Mouse (Mus musculus) stomach, postnatal 0 days (tissue): ENCODE data around the gene Kcnk12.

Experiments
- CTCF ChIP-seq: IDR thresholded peaks from 2 replicates; pipeline ENCODE4 v1.5.1; 2016; ENCODE audit warnings: antibody characterized with exemption, low read depth, mild to moderate bottlenecking, moderate library complexity
- EP300 ChIP-seq: optimal IDR thresholded peaks from 2 replicates; pipeline ENCODE3; 2016; ENCODE audit warnings: antibody characterized with exemption

- TF ChIP-seq EP300: no peak
- peak; percentile 62 for TF ChIP-seq CTCF
Measured at GRCm38 (mm10) chr17:87773175-87773574, 24.6 kb downstream of the Kcnk12 start.
